Mouse (Mus musculus): ENCODE data around the gene St6galnac5. TPM values are rescaled to one million over a fixed set of nuclear protein-coding genes. Genes with fewer than 3 reads are reported as not detected.

St6galnac5 gene
- total and polyA plus RNA-seq, 3 experiments = 0.72 to 1.2 (median 0.93) TPM

DNA sequence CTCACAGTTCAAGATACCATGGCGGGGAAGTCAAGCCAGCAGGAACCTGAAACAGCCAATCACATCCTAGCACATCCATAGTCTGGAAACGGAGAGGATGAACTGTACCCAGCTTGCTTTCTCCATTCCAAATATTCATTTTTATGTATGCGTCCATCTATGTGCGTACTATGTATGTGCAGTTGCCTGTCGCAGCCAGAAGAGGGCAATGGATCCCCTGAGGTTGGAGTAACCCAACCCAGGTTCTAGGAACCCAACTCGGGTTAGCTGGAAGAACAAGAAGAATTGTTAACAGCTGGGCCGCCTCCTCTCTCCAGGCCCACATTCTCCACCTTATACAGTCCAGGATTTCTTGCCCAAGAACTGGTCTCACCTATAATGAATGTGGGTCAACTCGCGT lies 31.1 kb downstream of the St6galnac5 start:
- DNase-seq = no peak

DNA sequence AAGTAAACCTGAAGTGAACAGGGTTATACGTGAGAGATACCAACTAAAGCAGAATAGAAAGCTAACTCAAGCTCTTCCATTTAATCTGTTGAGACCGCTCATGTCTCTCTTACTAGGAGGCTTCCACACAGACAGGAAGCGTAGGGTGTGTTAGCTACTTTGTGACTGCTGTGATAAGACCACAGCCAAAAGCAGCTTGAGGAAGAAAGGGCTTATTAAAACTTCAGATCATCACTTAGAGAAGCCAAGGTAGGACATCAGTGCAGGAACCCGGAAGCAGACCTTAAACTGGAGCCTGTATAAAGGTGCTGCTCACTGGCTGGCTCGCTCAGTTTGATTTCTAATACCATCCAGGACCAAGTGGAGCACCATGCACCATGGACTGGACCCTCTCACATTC lies 31.7 kb downstream of the St6galnac5 start:
- no peak for DNase-seq

DNA sequence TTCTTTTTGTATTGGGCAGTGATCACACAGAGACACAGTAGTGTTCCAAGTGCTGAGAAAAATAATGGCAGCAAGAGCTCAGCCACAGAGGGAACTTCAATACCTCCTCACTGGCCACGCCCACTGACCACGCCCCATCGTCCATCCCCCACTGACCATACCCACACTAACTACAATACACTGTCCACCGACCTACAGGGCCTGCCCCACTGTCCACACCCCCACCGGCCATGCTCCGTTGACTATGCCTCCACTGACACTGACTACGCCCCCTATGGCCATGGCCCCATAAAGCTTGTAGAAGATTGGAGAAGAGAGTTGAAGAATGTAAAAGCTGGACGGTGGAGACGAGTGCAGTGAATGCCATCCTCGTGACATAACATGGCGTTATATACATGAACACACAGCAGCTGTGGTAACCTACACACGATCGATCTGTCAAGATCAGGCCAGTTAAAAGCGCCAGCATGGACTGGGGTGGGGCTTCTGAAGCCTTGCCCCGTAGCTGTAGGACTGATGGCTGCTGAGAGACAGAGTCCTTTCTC lies 32.7 kb downstream of the St6galnac5 start:
- no peak for DNase-seq

DNA sequence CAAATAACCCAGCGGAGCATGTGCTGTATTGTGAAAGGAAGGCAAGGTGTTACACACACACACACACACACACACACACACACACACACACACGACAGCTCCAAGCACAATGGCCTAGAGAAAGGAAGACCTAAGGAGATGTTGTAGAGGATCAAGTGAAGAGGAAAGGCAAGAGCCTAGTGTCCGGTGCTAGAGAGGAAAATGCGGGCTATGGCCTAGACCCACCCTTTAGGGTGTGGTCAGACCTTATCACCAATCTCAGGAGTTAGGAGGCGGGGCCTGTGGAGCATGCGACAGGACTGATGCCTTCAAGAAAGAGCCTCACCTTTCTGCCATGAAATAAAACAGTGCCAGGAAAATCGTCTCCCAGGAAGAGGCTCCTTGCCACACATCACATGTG lies 33.5 kb downstream of the St6galnac5 start:
- DNase-seq = no peak

DNA sequence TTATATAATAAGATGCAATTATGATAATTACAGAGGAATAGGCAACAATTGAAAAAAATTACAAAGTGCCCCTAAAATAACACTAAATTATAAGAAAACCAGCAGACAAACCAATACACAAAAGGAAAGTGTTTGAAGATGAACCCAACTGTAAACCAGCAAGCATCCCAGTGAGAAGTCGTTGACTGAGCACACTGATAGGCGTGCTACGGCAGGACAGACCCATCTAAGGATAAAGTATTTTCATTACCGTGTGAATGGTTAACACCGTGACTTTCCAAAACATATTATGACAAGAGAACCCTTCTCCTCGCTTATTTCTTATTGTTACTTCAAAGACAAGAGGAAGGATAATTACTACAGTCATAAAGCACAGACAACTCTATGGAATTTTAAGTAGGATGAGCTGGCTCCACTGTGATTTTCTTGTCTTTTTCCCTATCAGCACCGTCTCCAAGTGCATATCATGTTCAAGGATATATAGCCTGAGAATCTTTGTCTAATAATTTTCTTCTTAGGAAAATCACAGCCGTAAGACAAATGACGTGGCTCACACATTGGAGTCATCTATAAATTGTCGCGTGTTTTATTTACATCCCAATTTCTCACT lies 34.9 kb downstream of the St6galnac5 start:
- DNase-seq = no peak

DNA sequence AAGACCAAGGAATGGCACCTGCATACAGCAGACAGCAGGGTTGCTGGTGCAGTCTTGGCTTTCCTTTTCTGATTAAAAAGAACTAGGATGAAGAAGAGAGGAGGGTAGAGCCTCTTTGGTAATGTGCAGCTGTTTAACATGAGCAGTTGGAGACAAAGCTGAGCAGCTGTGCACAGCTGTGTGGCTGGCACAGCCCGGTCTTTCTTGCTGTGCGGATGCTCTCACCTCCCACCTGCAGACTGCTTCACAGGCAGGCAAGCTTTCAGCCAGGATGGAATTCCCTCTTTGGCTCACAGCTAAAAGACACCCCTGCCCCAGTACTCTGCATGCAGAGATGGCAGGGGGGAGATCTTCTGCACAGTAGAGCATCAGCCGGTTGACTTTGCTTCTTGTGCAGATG lies 37.3 kb downstream of the St6galnac5 start:
- DNase-seq = no peak

DNA sequence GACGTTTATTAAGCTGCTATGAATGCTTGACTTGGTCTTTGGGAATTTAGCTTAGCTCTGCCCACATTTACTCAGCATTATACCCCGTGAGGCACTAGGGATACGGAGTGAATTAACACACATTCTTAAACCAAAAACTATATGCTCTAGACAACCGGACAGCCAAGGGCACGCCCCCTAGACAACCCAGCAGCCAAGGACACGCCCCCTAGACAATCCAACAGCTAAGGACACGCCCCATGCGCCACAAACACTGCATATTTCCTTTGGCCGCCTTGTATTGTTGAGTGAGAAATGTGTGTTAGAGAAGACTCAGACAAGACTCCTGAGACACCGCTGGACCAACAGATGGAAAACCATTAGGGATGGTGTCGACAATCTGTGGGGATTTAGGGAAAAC lies 39.1 kb downstream of the St6galnac5 start:
- DNase-seq = no peak

DNA sequence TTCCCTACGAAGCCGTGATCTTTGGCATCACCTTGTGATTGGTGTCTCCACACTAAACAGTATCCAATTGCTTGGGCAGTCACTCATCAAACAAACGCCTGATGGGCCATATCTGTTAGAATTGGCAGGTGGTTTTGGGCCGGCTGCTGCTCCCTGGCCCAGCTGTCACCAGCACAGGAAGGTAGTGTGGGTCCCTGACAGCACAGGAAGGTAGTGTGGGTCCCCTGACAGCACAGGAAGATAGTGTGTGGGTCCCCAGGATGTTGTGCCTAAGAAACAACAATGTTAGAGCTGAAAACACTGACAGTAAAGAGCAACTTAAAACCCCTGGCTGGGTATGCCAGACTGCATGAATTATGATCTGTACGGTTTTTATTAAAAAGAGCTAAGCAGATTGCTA lies 40.4 kb downstream of the St6galnac5 start:
- no peak for DNase-seq

DNA sequence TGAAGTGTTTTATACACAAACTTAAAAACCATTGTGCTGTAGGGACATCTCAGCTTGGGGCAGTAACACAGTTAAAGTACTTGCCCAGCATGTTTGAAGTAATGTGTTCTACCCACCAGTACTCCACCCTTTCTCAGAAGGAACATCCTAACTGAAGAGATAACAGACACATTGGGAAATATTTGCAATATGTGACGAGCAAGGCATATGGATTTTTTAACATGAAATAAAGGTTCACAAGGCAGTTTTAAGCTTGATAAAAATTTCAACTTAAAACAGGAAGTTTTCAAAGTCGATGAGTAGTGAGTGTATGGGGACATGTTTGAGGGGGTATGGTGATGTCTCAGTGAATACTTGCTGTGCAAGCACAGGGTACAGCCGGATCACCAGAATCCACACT lies 45.7 kb downstream of the St6galnac5 start:
- no peak for DNase-seq

DNA sequence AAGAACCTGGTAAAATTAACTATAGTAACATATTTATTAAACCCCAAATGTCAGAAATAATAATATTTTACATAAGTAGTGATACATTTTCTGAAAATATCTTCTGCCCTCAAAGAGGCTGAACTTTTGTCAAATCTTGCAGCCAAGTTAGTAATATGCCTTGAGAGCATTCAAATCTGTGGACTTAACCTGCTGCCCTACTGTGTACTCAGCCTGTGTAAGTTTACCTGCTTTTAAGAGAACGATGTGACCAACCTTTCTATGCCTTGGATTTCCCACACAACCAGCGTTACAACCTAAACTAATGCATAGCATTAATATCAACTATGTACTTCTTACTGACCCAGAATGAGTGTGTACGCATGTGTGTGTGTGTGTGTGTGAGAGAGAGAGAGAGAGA lies 48.3 kb downstream of the St6galnac5 start:
- no peak for DNase-seq

DNA sequence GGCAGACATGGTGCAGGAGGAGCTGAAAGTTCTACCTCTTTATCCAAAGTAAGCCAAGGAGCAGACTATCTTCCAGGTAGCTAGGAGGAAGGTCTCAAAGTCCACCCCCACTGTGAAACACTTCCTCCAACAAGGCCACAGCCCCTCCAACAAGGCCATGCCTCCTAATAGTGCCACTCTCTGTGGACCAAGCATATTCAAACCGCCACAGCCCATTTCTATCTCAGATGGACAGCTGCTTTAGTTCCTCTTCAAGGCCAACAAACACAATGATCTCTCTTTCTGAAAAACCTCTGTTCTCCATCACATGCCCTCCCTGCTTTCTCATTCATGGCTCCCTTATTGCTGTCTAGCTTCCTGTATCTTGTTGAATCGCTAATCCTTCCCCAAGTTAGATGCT lies 49.5 kb downstream of the St6galnac5 start:
- no peak for DNase-seq

DNA sequence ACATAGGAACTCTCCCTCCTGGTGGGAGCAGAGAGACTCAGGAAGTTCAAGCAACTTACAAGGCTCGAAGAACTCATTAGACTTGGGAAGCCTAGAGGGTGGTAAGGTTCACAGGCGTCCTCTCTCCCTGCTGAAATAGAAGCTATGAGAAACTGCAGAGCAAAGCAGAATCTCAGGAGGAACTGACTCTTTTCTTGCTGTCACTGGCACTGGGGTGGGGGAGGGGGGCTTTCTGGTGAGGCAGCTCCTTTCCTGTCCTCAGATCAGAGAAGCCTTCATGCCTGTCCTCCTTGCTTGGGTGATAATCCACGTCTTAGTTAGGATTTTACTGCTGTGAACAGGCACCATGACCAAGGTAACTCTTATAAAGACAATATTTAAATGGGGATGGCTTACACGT lies 50.0 kb downstream of the St6galnac5 start:
- no peak for DNase-seq

DNA sequence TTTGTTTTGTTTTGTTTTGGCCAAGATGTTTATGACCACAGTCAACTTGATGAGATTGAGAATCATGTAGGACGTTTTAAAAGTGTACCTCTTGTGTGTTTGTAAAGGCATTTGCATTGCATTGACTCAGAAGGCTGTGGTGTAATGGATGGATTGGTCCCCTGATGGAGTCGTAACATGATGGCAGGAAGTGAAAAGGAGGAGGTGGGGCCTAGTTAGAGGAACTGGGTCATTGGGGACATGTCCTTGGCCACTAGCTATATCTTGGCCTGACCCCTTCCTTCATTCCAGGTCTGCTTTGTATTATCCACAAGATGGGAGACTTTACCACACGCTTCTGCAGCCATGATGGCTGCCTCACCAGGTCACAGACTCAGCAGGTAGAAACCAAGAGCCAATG lies 50.7 kb downstream of the St6galnac5 start:
- DNase-seq = no peak

DNA sequence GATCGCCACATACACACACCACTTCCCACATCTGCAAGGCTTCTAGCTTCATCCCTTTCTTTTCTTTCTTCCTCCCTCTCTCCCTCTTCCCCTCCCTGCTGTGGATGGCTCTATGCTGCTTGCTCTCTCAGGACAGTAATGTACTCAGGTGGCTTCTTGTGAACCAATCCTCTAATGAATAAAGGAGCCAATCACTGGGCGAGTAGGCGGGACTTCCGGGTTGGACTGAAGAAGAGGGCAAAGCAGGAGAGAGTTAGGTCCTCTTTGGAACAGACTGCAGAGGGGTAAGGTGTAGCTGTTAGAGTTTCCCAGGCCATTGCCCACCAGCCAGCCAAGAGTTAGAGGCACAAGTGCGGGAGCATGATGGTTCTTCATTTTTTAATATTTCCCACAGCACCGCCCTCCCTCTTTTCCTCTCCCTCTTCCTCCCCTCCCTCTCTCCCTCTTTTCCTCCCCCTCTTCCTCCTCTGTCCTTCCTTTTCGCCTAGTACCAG lies 52.2 kb downstream of the St6galnac5 start:
- DNase-seq = no peak

DNA sequence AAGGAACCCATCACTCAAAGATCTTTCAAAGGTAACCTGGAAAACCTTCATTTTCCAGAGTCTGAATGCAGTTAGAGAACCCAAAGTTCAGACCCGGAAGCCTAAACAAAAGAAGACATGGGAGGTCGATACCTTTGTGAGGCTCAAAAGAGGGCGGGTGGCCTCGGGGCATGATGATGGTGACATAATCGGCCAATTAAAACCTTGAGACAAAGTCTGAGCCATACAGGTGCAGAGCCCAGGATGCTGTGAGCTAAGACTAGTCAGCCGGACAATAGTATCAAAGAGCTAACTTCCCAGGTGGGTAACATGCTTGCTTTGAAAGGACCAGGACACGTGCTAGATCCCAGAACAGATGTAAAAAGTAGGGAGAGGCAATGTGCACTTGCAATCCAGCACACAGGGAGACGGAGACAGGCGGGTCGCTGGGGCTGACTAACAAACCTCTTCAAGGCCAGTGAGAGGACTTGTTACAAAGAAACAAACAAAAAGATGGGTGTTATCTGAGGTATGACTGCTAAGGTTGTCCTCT lies 52.7 kb downstream of the St6galnac5 start:
- no peak for DNase-seq

DNA sequence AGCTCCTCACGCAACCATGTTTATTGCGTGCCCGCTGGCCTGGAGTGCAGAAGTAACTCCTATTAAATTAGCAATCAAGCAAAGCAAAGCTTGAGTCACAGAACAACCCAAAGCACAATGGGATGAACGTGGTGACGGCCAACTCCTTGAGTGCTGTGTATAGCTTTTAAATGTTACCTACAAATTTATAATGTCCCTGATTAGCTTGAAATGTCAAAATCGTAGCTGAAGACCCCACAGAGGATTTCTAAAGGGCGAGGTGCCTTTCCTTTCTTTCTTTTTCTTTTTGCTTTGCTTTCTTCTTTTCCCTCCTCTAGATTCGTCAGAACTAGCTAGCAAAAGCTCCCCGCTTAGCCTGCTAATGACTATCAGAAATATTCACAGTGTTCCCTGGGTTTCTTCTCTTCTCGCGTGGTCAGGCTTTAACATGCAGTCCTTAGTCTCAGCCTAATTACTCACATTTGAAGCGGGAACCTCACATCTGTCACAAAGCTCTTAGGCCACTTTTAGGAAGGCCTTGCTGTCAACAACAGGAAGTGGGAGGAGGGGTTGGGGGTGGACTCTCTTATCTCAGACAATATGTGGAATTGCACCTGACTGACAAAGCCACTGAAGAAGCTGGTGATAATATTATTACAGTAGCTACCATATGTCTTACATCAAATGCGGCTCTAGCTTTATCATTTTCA lies 53.6 kb downstream of the St6galnac5 start:
- no peak for DNase-seq

DNA sequence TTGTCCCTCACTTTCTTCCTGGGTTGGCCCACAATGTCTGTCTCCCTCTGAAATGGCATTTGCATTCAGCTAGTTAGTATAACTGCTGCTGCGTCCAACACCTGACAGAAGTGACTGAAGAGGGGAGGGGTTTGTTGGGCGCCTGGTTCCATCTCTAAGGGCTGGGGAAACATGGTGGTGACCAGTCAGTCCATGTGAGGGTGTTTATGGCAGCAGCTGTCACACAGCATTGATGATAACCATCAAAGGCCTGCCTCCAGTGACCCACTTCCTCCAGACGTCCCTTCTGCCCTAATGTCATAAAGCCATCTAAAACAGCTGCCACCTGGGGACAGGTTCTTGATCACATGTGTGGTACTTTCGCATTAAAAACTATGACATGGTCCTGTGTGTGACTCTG lies 55.9 kb downstream of the St6galnac5 start:
- DNase-seq = no peak

DNA sequence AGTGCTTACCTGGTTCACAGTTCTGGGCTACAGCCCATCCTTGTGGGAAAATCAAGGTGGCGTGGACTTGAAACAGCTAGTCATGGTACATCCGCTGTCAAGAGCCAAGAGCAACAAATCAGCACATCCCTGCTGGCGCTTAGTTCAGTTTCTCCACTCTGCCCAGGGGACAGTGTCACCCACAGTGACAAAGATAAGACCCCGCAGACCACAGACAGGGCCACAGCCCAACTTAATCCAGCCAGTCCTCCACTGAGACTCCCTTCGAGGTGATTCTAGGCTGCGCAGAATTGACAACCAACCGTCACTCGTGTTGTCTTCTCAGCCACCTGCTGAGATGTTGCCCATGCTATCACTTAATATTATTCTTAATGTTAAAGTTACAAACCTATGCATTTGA lies 56.7 kb downstream of the St6galnac5 start:
- DNase-seq = no peak

DNA sequence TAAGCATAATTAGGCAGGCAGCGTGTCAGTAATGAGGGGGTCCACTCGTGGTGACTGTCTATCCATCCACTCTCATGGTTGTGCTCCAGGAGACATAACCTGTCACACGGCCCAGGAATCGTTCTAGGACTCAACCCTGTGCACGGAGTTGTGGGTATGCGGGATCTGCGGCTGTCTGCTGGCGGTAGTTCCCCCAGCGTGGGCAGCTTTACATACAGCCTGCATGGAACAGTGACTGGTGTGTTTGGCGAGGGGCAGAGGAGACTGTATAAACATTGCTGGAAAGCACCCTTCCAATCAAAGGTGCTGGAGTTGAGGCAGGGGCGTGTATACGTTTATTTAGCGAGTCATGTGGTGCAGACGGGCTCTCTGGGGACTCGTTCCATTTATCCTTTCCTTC lies 58.5 kb downstream of the St6galnac5 start:
- DNase-seq = no peak

DNA sequence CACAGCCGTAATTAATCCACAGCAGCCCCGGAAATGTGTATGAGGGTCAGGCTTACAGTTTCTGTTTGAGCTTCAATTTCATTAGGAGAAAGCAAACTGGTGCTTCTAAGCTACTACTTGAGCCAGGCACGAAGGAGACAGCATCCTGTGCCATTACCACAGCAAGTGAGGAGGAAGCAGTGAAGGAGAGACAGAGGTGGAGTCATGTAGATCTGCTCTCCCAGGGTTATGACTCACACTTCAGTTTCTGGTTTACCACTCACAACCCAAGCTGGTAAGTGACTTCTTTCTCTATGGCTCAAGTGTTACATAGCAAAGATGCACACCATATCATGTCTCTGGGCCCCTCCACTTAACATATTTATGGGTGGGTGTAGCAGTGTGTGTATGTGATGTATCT lies 61.7 kb downstream of the St6galnac5 start:
- no peak for DNase-seq

DNA sequence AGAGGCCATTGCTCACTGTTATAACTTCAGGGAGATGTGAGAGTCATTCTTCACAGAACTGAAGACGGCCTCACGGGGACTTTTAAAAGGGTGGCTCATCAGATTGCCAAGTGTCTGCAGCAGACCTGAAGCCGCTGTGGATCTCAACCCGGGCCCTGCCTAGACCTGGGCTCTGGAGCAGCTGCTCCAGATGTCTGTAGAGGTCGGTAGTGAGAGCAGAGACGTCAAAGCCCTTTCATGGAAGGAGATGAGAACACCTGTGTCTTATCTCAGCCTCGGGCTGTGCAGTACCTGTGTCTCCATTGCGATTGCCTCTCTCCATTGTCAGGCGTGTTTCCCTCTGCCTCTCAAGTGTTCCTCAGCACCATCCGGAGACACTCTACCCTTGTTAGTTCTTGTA lies 62.9 kb downstream of the St6galnac5 start:
- no peak for DNase-seq

DNA sequence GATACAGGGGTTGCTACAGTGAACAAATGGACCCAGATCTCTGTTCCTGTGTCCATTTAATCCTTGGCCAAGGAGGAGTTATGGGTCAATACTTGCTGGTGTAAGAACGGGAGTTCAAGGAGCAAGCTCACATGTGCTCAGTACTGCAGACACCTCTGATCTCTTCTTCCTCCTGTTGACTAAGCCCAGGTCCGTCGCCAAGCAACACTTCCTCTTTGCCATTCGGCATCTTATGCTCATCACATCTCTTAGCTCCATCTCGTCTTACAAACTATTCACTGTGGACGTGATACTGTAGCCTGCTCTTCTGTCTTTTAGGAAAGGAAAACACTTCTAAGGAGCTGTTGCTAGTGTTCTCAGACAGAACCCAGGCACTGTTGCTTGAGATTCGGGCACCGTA lies 64.5 kb downstream of the St6galnac5 start:
- no peak for DNase-seq

DNA sequence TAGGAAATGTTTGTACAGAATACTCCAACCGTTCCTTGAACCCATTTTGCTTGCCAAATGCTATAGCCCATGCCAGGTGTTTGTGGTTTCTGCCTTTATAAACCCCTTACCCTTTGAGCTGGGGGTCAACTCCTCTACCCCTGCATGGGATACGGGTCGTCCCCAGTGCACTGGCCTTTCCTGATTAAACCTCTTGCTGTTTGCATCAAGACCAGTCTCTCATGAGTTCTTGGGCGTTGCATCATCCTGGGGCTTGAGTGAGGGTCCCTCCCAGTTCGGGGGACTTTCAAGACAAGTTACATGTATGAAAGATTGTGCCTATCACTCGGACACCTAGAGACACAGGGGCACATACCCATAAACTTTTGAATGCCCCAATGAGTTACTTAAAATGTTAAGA lies 67.7 kb downstream of the St6galnac5 start:
- DNase-seq = no peak

DNA sequence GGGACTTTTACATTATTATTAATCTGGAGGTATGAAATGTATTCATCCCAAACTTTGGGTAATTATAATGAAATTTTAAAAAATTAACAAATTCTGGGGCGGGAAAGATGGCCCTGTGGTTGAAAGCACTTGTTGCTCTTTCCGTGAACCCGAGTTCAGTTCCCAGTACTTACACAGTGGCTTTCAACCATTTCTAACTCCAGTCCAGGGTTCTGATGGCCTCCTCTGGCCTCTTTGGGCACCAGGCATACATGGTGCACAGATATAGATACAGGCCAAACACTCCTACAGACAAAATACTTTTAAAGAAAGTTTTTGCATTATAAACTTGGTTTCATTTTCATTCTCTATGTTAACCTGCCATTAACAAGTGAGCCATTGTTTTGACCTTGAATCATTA lies 68.4 kb downstream of the St6galnac5 start:
- no peak for DNase-seq

Measured in adrenal gland, adult 2 months (tissue).